In genomic region chr10:127694636-127695035, GRCm38 (mm10) we compare ENCODE assay signal across 9 mouse cellular contexts. TPM values are rescaled to one million over a fixed set of nuclear protein-coding genes. Genes with fewer than 3 reads are reported as not detected.
DNase-seq lines count a peak whose midpoint lies in the region; ATAC-seq lines count a peak whose summit lies in the region.
"Had no signal": no experiment of that assay in that cellular context is flagged by ENCODE, and none has a peak within 500 bp of the region (broad histone marks: within the 10 kb centered on the region; RNA-seq: fewer than 3 reads in every experiment).

No protein-coding gene starts in this region.

- H3K27ac ChIP-seq in embryonic facial prominence, embryonic 11.5 days (replicated peaks; ENCODE audit: low read depth, low read length): no peak overlapping the region
- no peak overlapping the region for H3K27ac ChIP-seq in embryonic facial prominence, embryonic 10.5 days (replicated peaks)
- H3K27ac ChIP-seq in midbrain, embryonic 11.5 days (ENCODE audit: low read depth, low read length): no peak overlapping the region
- H3K27ac ChIP-seq in midbrain, embryonic 16.5 days (ENCODE audit: low read length): no peak overlapping the region
- H3K27ac ChIP-seq: macrophage had no signal

- WGBS in embryonic facial prominence, embryonic 11.5 days: 57% methylated on average over 2 of the region's 2 CpGs
- WGBS in embryonic facial prominence, embryonic 10.5 days: 64% methylated on average over 2 of the region's 2 CpGs
- WGBS in midbrain, embryonic 11.5 days: 55% methylated on average over 2 of the region's 2 CpGs
- WGBS in midbrain, embryonic 16.5 days: 53% methylated on average over 2 of the region's 2 CpGs

- H3K27me3 ChIP-seq in embryonic facial prominence, embryonic 11.5 days (ENCODE audit: control insufficient read depth, insufficient read depth, low read length): no peaks in the 10 kb centered on the region
- H3K27me3 ChIP-seq in embryonic facial prominence, embryonic 10.5 days (replicated peaks; ENCODE audit: low read depth, poor library complexity, severe bottlenecking): no peaks in the 10 kb centered on the region
- H3K27me3 ChIP-seq in midbrain, embryonic 11.5 days (ENCODE audit: control insufficient read depth, insufficient read depth, low read length): no peaks in the 10 kb centered on the region
- H3K27me3 ChIP-seq in midbrain, embryonic 16.5 days (ENCODE audit: control insufficient read depth, insufficient read depth, low read depth, low read length): no peaks in the 10 kb centered on the region

- no peak; the same call in 1 of the 2 replicates for ATAC-seq in embryonic facial prominence, embryonic 11.5 days (replicated peaks; ENCODE audit: insufficient number of reproducible peaks, low FRiP score, low TSS enrichment, low read depth)
- no peak for ATAC-seq in midbrain, embryonic 11.5 days (ENCODE audit: low FRiP score)
- ATAC-seq in midbrain, embryonic 16.5 days: no peak
- peak; percentile 93 for ATAC-seq in megakaryocyte progenitor cell, adult 5-6 weeks (replicated peaks; ENCODE audit: poor library complexity)

- no peaks in the 10 kb centered on the region for H3K9me3 ChIP-seq in embryonic facial prominence, embryonic 11.5 days (replicated peaks; ENCODE audit: control insufficient read depth, low read length)
- H3K9me3 ChIP-seq in embryonic facial prominence, embryonic 10.5 days: no peaks in the 10 kb centered on the region
- no peaks in the 10 kb centered on the region for H3K9me3 ChIP-seq in midbrain, embryonic 11.5 days (ENCODE audit: control insufficient read depth, low read length)
- H3K9me3 ChIP-seq in midbrain, embryonic 16.5 days (replicated peaks; ENCODE audit: control insufficient read depth, low read length, poor library complexity, severe bottlenecking): no peaks in the 10 kb centered on the region

- H3K4me2 ChIP-seq in embryonic facial prominence, embryonic 11.5 days (ENCODE audit: low read depth, low read length): no peak overlapping the region
- no peak overlapping the region for H3K4me2 ChIP-seq in midbrain, embryonic 11.5 days
- no peak overlapping the region for H3K4me2 ChIP-seq in midbrain, embryonic 16.5 days (ENCODE audit: low read length)

- H3K4me1 ChIP-seq in embryonic facial prominence, embryonic 11.5 days (ENCODE audit: control insufficient read depth, insufficient read depth, low read length): no peaks in the 10 kb centered on the region; the same call in 1 of the 2 replicates
- H3K4me1 ChIP-seq in embryonic facial prominence, embryonic 10.5 days: no peaks in the 10 kb centered on the region
- H3K4me1 ChIP-seq in midbrain, embryonic 11.5 days (ENCODE audit: control insufficient read depth, insufficient read depth, low read length): no peaks in the 10 kb centered on the region
- no peaks in the 10 kb centered on the region for H3K4me1 ChIP-seq in midbrain, embryonic 16.5 days (ENCODE audit: control insufficient read depth, insufficient read depth, low read length)

- intact Hi-C loops in left cerebral cortex, postnatal 10 days (cut with DNase I): loop anchor here (5.0 kb wide), 1 partner anchor 38 kb away; no protein-coding TSS in a partner anchor

- peak; percentile 57 for DNase-seq in embryonic facial prominence, embryonic 11.5 days (ENCODE audit: low spot score)
- no peak for DNase-seq in embryonic facial prominence, embryonic 10.5 days (ENCODE audit: low spot score)
- DNase-seq in midbrain, embryonic 11.5 days (ENCODE audit: low spot score, missing footprints): peak; percentile 82
- peak; percentile 63 for DNase-seq in embryo, embryonic 10.5 days (ENCODE audit: low spot score)
- no peak for DNase-seq in adrenal gland, adult 2 months
- DNase-seq in left cerebral cortex, postnatal 10 days (ENCODE audit: extremely low spot score in 1 of 2, low spot score in 2 of 2): no peak

- H3K9ac ChIP-seq in embryonic facial prominence, embryonic 11.5 days (replicated peaks; ENCODE audit: low read length): no peak overlapping the region
- H3K9ac ChIP-seq in midbrain, embryonic 11.5 days (ENCODE audit: low read length): no peak overlapping the region
- no peak overlapping the region for H3K9ac ChIP-seq in midbrain, embryonic 16.5 days (ENCODE audit: low read depth, low read length)

- peaks cover 2% of the 10 kb centered on the region; the same call in 1 of the 2 replicates for H3K36me3 ChIP-seq in embryonic facial prominence, embryonic 11.5 days (replicated peaks; ENCODE audit: control insufficient read depth, insufficient read depth, low read depth, low read length)
- peaks cover 95% of the 10 kb centered on the region for H3K36me3 ChIP-seq in embryonic facial prominence, embryonic 10.5 days (replicated peaks)
- peaks cover 4% of the 10 kb centered on the region; the same call in 1 of the 2 replicates for H3K36me3 ChIP-seq in midbrain, embryonic 11.5 days (ENCODE audit: control insufficient read depth, insufficient read depth, low read length)
- 0 out of 2 replicates have a peak, but pooled peaks cover 3% of the 10 kb centered on the region for H3K36me3 ChIP-seq in midbrain, embryonic 16.5 days (ENCODE audit: control insufficient read depth, insufficient read depth, low read length)

- no peak overlapping the region for H3K4me3 ChIP-seq in embryonic facial prominence, embryonic 11.5 days (ENCODE audit: low read depth, low read length)
- H3K4me3 ChIP-seq in embryonic facial prominence, embryonic 10.5 days: no peak overlapping the region
- no peak overlapping the region for H3K4me3 ChIP-seq in midbrain, embryonic 11.5 days (ENCODE audit: low read depth, low read length)
- H3K4me3 ChIP-seq in midbrain, embryonic 16.5 days (ENCODE audit: low read depth, low read length): no peak overlapping the region

RNA-seq across cellular contexts. Expression of gene Myo1a, which starts 10.3 kb away (rescaled TPM):
- 0.40 and 0.55 TPM in 2 replicates for polyA plus RNA-seq in embryonic facial prominence, embryonic 11.5 days (2014; fragmentation: Nextera tagmentation; extraction: Ambion mirVana)
- 0.54 and 0.71 TPM in 2 replicates for polyA plus RNA-seq in embryonic facial prominence, embryonic 10.5 days (2016; fragmentation: Nextera tagmentation; extraction: Ambion mirVana)
- 0.41 and 0.46 TPM in 2 replicates for polyA plus RNA-seq in midbrain, embryonic 11.5 days (2014; fragmentation: Nextera tagmentation; extraction: Ambion mirVana)
- 0.60 and 0.93 TPM in 2 replicates for polyA plus RNA-seq in midbrain, embryonic 16.5 days (2015; fragmentation: Nextera tagmentation; extraction: Ambion mirVana)
- total RNA-seq in megakaryocyte progenitor cell, adult 5-6 weeks (2015): 0.15 TPM in 1 of 2 replicates, not detected in the other
- 0.03 and 0.37 TPM in 2 replicates for total RNA-seq in megakaryocyte progenitor cell, adult 5-6 weeks (2017)
- 10 to 100 TPM in 1 of 2 experiments, 1 to 10 TPM in 1; 1.1 to 15.1 TPM for total RNA-seq in adrenal gland, adult 2 months (2021)
- 0.21 and 4.0 TPM in 2 replicates for polyA plus RNA-seq in adrenal gland, adult 2 months (2012; rRNA removed)
- total RNA-seq in left cerebral cortex, postnatal 10 days (2021): under 1 TPM; 0.28 TPM
- polyA plus RNA-seq: macrophage had no signal

RNA-seq across cellular contexts. Expression of gene Nab2, which starts 26.3 kb away (rescaled TPM):
- polyA plus RNA-seq in embryonic facial prominence, embryonic 11.5 days (2014; fragmentation: Nextera tagmentation; extraction: Ambion mirVana): 8.0 and 9.3 TPM in 2 replicates
- 11.6 and 12.1 TPM in 2 replicates for polyA plus RNA-seq in embryonic facial prominence, embryonic 10.5 days (2016; fragmentation: Nextera tagmentation; extraction: Ambion mirVana)
- polyA plus RNA-seq in midbrain, embryonic 11.5 days (2014; fragmentation: Nextera tagmentation; extraction: Ambion mirVana): 2.1 and 2.2 TPM in 2 replicates
- 1.6 and 2.1 TPM in 2 replicates for polyA plus RNA-seq in midbrain, embryonic 16.5 days (2015; fragmentation: Nextera tagmentation; extraction: Ambion mirVana)
- 2.4 and 2.6 TPM in 2 replicates for total RNA-seq in megakaryocyte progenitor cell, adult 5-6 weeks (2015)
- total RNA-seq in megakaryocyte progenitor cell, adult 5-6 weeks (2017): 3.4 and 5.2 TPM in 2 replicates
- 10 to 100 TPM; 16.9 to 26.6 TPM for total RNA-seq in adrenal gland, adult 2 months (2021)
- 35.9 and 38.7 TPM in 2 replicates for polyA plus RNA-seq in adrenal gland, adult 2 months (2012; rRNA removed)
- total RNA-seq in left cerebral cortex, postnatal 10 days (2021): 10 to 100 TPM; 28.5 to 32.1 TPM

RNA-seq across cellular contexts. Expression of gene Nemp1, which starts 27.9 kb away (rescaled TPM):
- 11.2 and 11.7 TPM in 2 replicates for polyA plus RNA-seq in embryonic facial prominence, embryonic 11.5 days (2014; fragmentation: Nextera tagmentation; extraction: Ambion mirVana)
- 10.0 and 10.7 TPM in 2 replicates for polyA plus RNA-seq in embryonic facial prominence, embryonic 10.5 days (2016; fragmentation: Nextera tagmentation; extraction: Ambion mirVana)
- polyA plus RNA-seq in midbrain, embryonic 11.5 days (2014; fragmentation: Nextera tagmentation; extraction: Ambion mirVana): 10.0 and 10.9 TPM in 2 replicates
- 3.2 TPM in 2 replicates for polyA plus RNA-seq in midbrain, embryonic 16.5 days (2015; fragmentation: Nextera tagmentation; extraction: Ambion mirVana)
- total RNA-seq in megakaryocyte progenitor cell, adult 5-6 weeks (2015): 15.7 and 19.8 TPM in 2 replicates
- total RNA-seq in megakaryocyte progenitor cell, adult 5-6 weeks (2017): 17.8 and 25.3 TPM in 2 replicates
- total RNA-seq in adrenal gland, adult 2 months (2021): 1 to 10 TPM; 4.6 to 9.1 TPM
- polyA plus RNA-seq in adrenal gland, adult 2 months (2012; rRNA removed): 1.5 and 2.6 TPM in 2 replicates
- 1 to 10 TPM; 3.4 to 4.4 TPM for total RNA-seq in left cerebral cortex, postnatal 10 days (2021)

RNA-seq across cellular contexts. Expression of gene Tac2, which starts 29.6 kb away (rescaled TPM):
- polyA plus RNA-seq in embryonic facial prominence, embryonic 11.5 days (2014; fragmentation: Nextera tagmentation; extraction: Ambion mirVana): 1.9 and 2.9 TPM in 2 replicates
- polyA plus RNA-seq in embryonic facial prominence, embryonic 10.5 days (2016; fragmentation: Nextera tagmentation; extraction: Ambion mirVana): 1.5 and 2.0 TPM in 2 replicates
- not detected in 2 replicates for polyA plus RNA-seq in midbrain, embryonic 11.5 days (2014; fragmentation: Nextera tagmentation; extraction: Ambion mirVana)
- 0.34 and 1.2 TPM in 2 replicates for polyA plus RNA-seq in midbrain, embryonic 16.5 days (2015; fragmentation: Nextera tagmentation; extraction: Ambion mirVana)
- 1.2 TPM in 1 of 2 replicates, not detected in the other for total RNA-seq in megakaryocyte progenitor cell, adult 5-6 weeks (2015)
- total RNA-seq in megakaryocyte progenitor cell, adult 5-6 weeks (2017): not detected in 2 replicates
- not detected for total RNA-seq in adrenal gland, adult 2 months (2021)
- 0.18 and 0.38 TPM in 2 replicates for polyA plus RNA-seq in adrenal gland, adult 2 months (2012; rRNA removed)
- 10 to 100 TPM; 14.5 to 17.8 TPM for total RNA-seq in left cerebral cortex, postnatal 10 days (2021)
- polyA plus RNA-seq: macrophage had no signal

RNA-seq across cellular contexts. Expression of gene Zbtb39, which starts 44.7 kb away (rescaled TPM):
- polyA plus RNA-seq in embryonic facial prominence, embryonic 11.5 days (2014; fragmentation: Nextera tagmentation; extraction: Ambion mirVana): 6.5 and 7.4 TPM in 2 replicates
- 5.3 and 5.4 TPM in 2 replicates for polyA plus RNA-seq in embryonic facial prominence, embryonic 10.5 days (2016; fragmentation: Nextera tagmentation; extraction: Ambion mirVana)
- 7.5 and 7.6 TPM in 2 replicates for polyA plus RNA-seq in midbrain, embryonic 11.5 days (2014; fragmentation: Nextera tagmentation; extraction: Ambion mirVana)
- 2.7 and 3.2 TPM in 2 replicates for polyA plus RNA-seq in midbrain, embryonic 16.5 days (2015; fragmentation: Nextera tagmentation; extraction: Ambion mirVana)
- total RNA-seq in megakaryocyte progenitor cell, adult 5-6 weeks (2015): 4.7 and 5.1 TPM in 2 replicates
- total RNA-seq in megakaryocyte progenitor cell, adult 5-6 weeks (2017): 2.0 and 3.0 TPM in 2 replicates
- 10 to 100 TPM; 11.0 to 11.8 TPM for total RNA-seq in adrenal gland, adult 2 months (2021)
- polyA plus RNA-seq in adrenal gland, adult 2 months (2012; rRNA removed): 5.6 and 5.8 TPM in 2 replicates
- 1 to 10 TPM; 8.8 to 10.0 TPM for total RNA-seq in left cerebral cortex, postnatal 10 days (2021)

Comparison
In these comparisons a context has a peak if more than half of its experiments do, and no peak if none do; other contexts are left out.
1. DNase-seq: peak in embryonic facial prominence, embryonic 11.5 days (single experiment), midbrain, embryonic 11.5 days (single experiment) and embryo, embryonic 10.5 days (single experiment); none in embryonic facial prominence, embryonic 10.5 days (single experiment), adrenal gland, adult 2 months (single experiment) and left cerebral cortex, postnatal 10 days (0 of 2).